Mouse (Mus musculus) heart, embryonic 14.5 days (tissue): ENCODE results near the gene Ryr2. TPM values are rescaled to one million over a fixed set of nuclear protein-coding genes. Genes with fewer than 3 reads are reported as not detected.
A peak's percentile ranks its signal among the peaks of the same experiment; 100 is the strongest.
"Not testable (repeated sequence)": the region's sequence is repeated elsewhere in the genome, so short reads cannot be mapped to it uniquely, and the experiment has no call there.

Experiments
- ATAC-seq: fragments of 200-750 bp; cut with Nextera tagmentation; 2 replicates; pipeline ENCODE4 v1.8.0; 2017; ENCODE audit warnings: low read depth, moderate TSS enrichment; ENCODE audit not compliant: insufficient number of reproducible peaks, insufficient read depth, low FRiP score
- H3K27ac ChIP-seq, 2 experiments: fragments of 200-500 bp in 1 of 2; fragments of 300-500 bp in 1 of 2; sonication (generic) in 1 of 2; replicated peaks in 1 of 2; 2 replicates each; pipeline ENCODE4 v1.5.1; 2012 to 2014; ENCODE audit warnings: low read depth in 2 of 2, low read length in 2 of 2, control low read depth in 1 of 2, mild to moderate bottlenecking in 1 of 2, mixed read lengths in 1 of 2; ENCODE audit not compliant: control insufficient read depth in 1 of 2, insufficient read depth in 1 of 2
- H3K27me3 ChIP-seq: fragments of 300-500 bp; sonication (generic); 2 replicates; pipeline ENCODE4 v1.6.1; 2014; ENCODE audit warnings: mild to moderate bottlenecking, low read length, control low read depth; ENCODE audit not compliant: control insufficient read depth, insufficient read depth
- H3K36me3 ChIP-seq: fragments of 300-500 bp; sonication (generic); 2 replicates; pipeline ENCODE4 v1.6.1; 2014; ENCODE audit warnings: mild to moderate bottlenecking, control low read depth, low read length, mixed read lengths; ENCODE audit not compliant: control insufficient read depth, insufficient read depth
- H3K4me1 ChIP-seq, 2 experiments: fragments of 200-500 bp in 1 of 2; fragments of 300-500 bp in 1 of 2; sonication (generic) in 1 of 2; 2 replicates each; pipeline ENCODE4 v1.6.1; 2012 to 2014; ENCODE audit warnings: low read length in 2 of 2, control low read depth in 1 of 2, mixed read lengths in 1 of 2; ENCODE audit not compliant: control insufficient read depth in 2 of 2, insufficient read depth in 2 of 2
- H3K4me2 ChIP-seq: fragments of 300-500 bp; sonication (generic); 2 replicates; pipeline ENCODE4 v1.6.1; 2014; ENCODE audit warnings: mild to moderate bottlenecking, low read length
- H3K4me3 ChIP-seq, 2 experiments: fragments of 200-500 bp in 1 of 2; fragments of 300-500 bp in 1 of 2; sonication (generic) in 1 of 2; 2 replicates each; pipeline ENCODE4 v1.5.1; 2012 to 2014; ENCODE audit warnings: low read length in 2 of 2, mild to moderate bottlenecking in 2 of 2, control low read depth in 1 of 2, low read depth in 1 of 2, moderate library complexity in 1 of 2; ENCODE audit not compliant: control insufficient read depth in 1 of 2, insufficient read depth in 1 of 2
- H3K9ac ChIP-seq: fragments of 300-500 bp; sonication (generic); 2 replicates; pipeline ENCODE4 v1.6.1; 2014; ENCODE audit warnings: mild to moderate bottlenecking, low read length
- H3K9me3 ChIP-seq: fragments of 300-500 bp; sonication (generic); 2 replicates; pipeline ENCODE4 v1.6.1; 2016; ENCODE audit warnings: low read length, control low read depth; ENCODE audit not compliant: control insufficient read depth
- WGBS: fragments of 180-500 bp; shearing (Covaris S2); extraction: QIAGEN DNeasy Blood & Tissue Kit; methylation state at CpG from one replicate; pipeline ENCODE4 v1.1.7; 2014; 5-methylcytosine and 5-hydroxymethylcytosine counted together
- polyA plus RNA-seq: library from polyadenylated mRNA; unstranded; fragments of >200 nt; fragmentation: Nextera tagmentation; extraction: Ambion mirVana; gene quantifications from 2 replicates; pipeline ENCODE4 v1.2.1, GENCODE M21; 2014

Gene Ryr2
- polyA plus RNA-seq, 1 experiment from 2014 or later: 69.1 TPM

DNA sequence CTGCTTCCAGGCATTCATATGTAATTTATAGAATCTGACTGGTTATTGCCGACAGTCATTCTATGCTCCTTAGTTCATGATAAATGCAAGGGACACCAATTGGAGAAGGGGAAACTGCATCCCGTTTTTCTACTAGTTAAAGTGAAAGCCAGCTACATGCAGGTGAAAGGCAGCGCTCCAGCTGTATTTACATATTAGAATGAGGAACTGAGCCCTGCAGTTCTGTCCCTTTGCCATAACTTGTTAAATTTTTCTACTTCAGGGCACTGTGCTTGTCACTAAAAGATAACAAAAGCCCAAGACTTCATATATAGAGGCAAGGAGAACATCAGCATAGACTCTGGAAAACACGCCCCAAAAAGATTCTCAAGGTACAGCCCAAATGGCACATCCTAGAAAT, 165.0 kb downstream of the Ryr2 start:
- Histone ChIP-seq H3K36me3 (peaks cover 29% of the 10 kb centered on the region), H3K27ac (no peak overlapping the region), H3K9me3 (no peaks in the 10 kb centered on the region), H3K9ac (no peak overlapping the region), H3K27me3 (no peaks in the 10 kb centered on the region), H3K4me3 (no peak overlapping the region), H3K4me2 (no peak overlapping the region), H3K4me1 (peaks cover 0 to 4% of the 10 kb centered on the region in 2 experiments; a peak in 1 of 4 replicates)
- no peak for ATAC-seq
- 77% methylated on average over 4 of the region's 4 CpGs for WGBS

DNA sequence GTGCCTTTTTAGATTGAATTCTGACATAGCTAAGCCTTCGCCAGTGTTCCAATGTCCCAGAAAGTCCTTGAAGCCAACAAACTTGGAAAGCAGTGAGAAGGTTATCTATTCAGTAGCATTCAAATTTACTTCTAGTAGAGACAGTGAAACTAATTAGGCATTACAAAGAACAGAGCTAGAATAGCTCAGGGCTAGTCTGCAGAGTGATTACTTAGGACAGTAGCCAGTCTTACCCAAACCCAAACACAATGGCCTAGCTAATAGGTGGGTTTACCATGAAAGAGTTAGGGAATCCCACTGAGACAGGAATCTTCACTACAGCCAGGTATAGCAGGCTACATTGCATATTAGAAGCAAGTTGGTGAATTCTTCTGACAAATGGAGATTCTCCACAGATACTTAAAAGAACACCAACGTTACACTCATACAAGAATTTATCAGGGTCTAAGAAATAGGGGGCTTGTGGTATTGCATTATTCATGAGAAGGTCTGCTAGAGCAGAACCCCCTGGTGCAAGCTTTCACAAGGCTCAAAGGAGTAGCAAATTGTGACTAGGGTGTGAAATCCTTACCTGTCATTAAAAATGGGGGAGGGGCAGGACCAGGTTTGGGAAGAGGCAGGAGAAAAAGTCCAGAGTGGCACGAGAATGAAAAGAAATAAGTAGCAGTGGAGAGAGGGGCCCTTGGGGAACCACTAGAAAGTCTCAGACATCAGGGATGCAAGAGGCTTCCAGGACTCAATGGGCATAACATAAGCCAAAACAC, 172.3 kb downstream of the Ryr2 start:
- not testable (repeated sequence) for H3K4me3 ChIP-seq, H3K9ac ChIP-seq, H3K27ac ChIP-seq, H3K4me2 ChIP-seq, H3K9me3 ChIP-seq, H3K36me3 ChIP-seq, ATAC-seq, H3K27me3 ChIP-seq
- 59% methylated on average over 3 of the region's 3 CpGs for WGBS
- peaks cover 2 to 17% of the 10 kb centered on the region in 2 experiments for H3K4me1 ChIP-seq

DNA sequence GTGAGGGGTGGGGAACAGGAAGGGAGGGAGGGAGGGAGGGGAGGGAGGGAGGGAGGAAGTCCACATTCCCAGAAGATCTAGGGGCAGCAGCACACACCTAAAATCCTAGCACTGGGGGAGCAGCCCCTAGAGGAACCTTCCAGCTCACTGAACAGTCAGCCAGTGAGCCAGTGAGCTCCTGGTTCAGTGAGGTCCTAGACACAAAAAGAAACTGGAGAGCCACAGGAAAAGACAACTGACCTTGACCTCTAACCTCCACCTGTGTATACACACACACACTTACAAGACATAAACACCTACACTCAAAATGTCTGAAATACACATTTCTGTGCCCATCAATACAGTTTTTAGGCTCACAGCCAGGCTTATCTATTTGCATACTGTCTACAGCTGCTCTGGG, 173.4 kb downstream of the Ryr2 start:
- no peaks in the 10 kb centered on the region for H3K9me3 ChIP-seq
- H3K27ac ChIP-seq: peak overlapping the region in 1 of 2 experiments; percentile 19; a peak in 1 of 4 replicates
- H3K4me2 ChIP-seq: no peak overlapping the region
- no peaks in the 10 kb centered on the region for H3K27me3 ChIP-seq
- H3K4me3 ChIP-seq: no peak overlapping the region
- ATAC-seq: no peak
- H3K36me3 ChIP-seq: peaks cover 9% of the 10 kb centered on the region; the same call in 1 of the 2 replicates
- peaks cover 2 to 20% of the 10 kb centered on the region in 2 experiments for H3K4me1 ChIP-seq
- no peak overlapping the region for H3K9ac ChIP-seq

DNA sequence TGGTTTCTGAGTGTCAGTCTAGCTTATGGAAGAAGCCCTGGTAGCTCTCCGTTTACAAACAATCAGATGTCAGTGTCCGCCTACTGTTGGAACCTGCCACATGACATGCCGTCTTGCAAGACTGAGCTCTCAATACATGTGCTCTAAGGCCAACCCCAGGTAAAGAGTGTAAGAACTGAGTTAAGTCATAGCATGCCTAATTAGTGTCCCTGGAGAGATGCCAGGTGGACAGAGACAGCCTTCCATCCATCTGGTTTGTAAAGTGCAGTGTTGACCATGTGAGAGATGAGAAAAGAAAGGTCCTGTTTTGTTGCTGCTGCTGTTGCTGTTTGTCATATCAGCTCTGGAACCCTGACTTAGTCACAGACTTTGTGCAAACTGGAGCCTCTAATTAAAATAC, 178.0 kb downstream of the Ryr2 start:
- no peaks in the 10 kb centered on the region for H3K27me3 ChIP-seq
- H3K4me2 ChIP-seq: no peak overlapping the region
- H3K9me3 ChIP-seq: no peaks in the 10 kb centered on the region
- WGBS: 83% methylated on average over 3 of the region's 3 CpGs
- no peak for ATAC-seq
- H3K27ac ChIP-seq: no peak overlapping the region
- H3K36me3 ChIP-seq: peaks cover 7% of the 10 kb centered on the region; the same call in 1 of the 2 replicates
- H3K9ac ChIP-seq: no peak overlapping the region
- peaks cover 11 to 38% of the 10 kb centered on the region in 2 experiments for H3K4me1 ChIP-seq
- no peak overlapping the region for H3K4me3 ChIP-seq

DNA sequence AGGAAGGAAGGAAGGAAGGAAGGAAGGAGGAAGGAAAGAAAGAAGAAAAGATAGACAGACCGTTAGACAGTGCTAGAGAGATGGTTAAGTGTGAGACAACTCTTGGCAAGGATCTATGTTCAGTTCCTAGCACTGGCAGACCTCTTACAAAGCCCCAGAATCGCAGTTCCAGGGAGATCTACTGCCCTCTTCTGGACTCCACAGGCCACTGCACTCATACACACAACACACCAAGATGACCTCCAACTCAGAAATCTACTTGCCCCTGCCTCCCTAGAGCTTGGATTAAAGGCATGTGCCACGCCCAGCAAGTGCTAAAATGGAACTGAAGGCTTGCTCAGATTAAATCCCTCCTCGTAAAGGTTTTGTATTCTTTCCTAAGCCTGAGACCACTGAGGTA, 179.0 kb downstream of the Ryr2 start:
- Histone ChIP-seq H3K9ac (no peak overlapping the region), H3K9me3 (no peaks in the 10 kb centered on the region), H3K4me2 (no peak overlapping the region), H3K36me3 (peaks cover 7% of the 10 kb centered on the region; the same call in 1 of the 2 replicates), H3K4me3 (no peak overlapping the region), H3K4me1 (peaks cover 11 to 32% of the 10 kb centered on the region in 2 experiments), H3K27ac (no peak overlapping the region), H3K27me3 (no peaks in the 10 kb centered on the region)
- 90% methylated on average over 4 of the region's 4 CpGs for WGBS
- ATAC-seq: no peak

DNA sequence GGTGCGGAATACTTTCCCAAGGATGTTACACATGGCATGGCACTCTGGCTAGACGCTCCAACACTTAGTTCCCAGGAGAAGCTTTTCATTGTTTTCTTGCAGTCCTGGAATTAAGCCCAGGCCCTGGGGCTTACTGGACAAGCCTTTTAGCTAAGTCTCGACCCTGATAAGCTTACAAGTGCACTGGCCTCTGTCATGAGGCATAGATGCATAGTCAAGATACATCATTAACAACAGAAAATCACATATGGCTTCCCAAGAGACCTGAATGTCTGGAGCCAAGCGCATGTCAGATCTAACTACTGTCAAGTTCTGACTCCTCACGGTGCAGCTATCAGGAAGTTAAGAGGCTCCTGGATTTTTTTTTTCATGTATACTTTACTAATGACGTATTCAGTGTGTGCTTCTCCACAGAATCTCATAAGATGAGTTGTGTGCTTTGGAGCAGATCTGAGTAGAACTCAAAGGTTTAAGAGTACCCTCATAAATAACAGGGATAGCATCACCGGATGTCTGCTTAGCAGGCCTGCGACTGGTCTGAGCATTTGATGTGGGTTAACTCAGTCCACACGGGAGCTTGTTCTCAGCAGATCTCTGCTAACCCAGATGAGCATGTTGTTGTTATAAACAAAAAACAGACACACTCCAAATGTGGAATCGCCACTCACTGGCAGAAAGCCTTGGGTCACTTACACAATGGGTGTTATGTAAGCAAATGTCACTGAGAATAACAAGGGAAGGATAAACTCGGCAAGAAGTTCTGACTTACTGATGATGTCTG, 179.8 kb downstream of the Ryr2 start:
- Histone ChIP-seq H3K27me3 (no peaks in the 10 kb centered on the region), H3K27ac (peak overlapping the region in 1 of 2 experiments; percentile 47; a peak in 1 of 4 replicates), H3K9me3 (no peaks in the 10 kb centered on the region), H3K4me3 (no peak overlapping the region), H3K4me2 (peak overlapping the region; percentile 13; the same call in 1 of the 2 replicates), H3K4me1 (peaks cover 11 to 32% of the 10 kb centered on the region in 2 experiments), H3K9ac (no peak overlapping the region), H3K36me3 (peaks cover 7% of the 10 kb centered on the region; the same call in 1 of the 2 replicates)
- no peak for ATAC-seq
- WGBS: 39% methylated on average over 11 of the region's 11 CpGs

DNA sequence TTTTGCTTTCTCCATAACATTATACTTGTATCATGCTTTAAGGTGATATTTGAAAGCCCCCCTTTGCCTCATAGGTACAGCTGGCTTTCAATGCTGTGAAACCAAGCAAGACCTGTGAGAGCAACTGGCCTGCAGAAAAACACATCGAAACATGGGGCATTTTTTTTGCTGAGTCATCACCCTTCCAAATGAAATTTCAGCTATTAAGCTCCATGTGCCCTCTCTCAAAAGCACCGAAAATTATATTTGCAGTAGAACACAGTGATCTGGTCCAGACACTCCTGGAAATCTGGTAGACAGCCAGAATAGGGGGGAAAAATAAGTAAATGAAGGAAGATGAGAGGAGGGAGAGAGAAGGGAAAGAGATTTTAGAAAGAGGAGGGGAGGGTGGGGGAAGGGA, 180.5 kb downstream of the Ryr2 start:
- ATAC-seq: no peak
- peaks cover 7% of the 10 kb centered on the region; the same call in 1 of the 2 replicates for H3K36me3 ChIP-seq
- H3K27me3 ChIP-seq: no peaks in the 10 kb centered on the region
- peaks cover 11 to 32% of the 10 kb centered on the region in 2 experiments for H3K4me1 ChIP-seq
- H3K4me2 ChIP-seq: no peak overlapping the region
- WGBS: 79% methylated on average over 2 of the region's 2 CpGs
- H3K4me3 ChIP-seq: no peak overlapping the region
- H3K9ac ChIP-seq: no peak overlapping the region
- H3K27ac ChIP-seq: peak overlapping the region in 1 of 2 experiments; percentile 47; a peak in 1 of 4 replicates
- no peaks in the 10 kb centered on the region for H3K9me3 ChIP-seq
